Mouse (Mus musculus) heart, adult 2 months (tissue): ENCODE measurements around the gene Eps8.

ENCODE experiments used
- CTCF ChIP-seq: fragments of 200-600 bp; IDR thresholded peaks from 2 replicates; pipeline ENCODE4 v1.8.1; 2022; ENCODE audit warnings: antibody characterized with exemption, mild to moderate bottlenecking, moderate library complexity
- EP300 ChIP-seq: fragments of 200-500 bp; IDR thresholded peaks from 2 replicates; pipeline ENCODE4 v1.6.1; 2011; ENCODE audit warnings: low read depth, low read length, control low read depth; ENCODE audit not compliant: insufficient read depth
- POLR2A ChIP-seq: fragments of 200-500 bp; IDR thresholded peaks from 2 replicates; pipeline ENCODE4 v1.6.1; 2011; ENCODE audit warnings: mild to moderate bottlenecking, low read depth, low read length, control low read depth; ENCODE audit not compliant: insufficient read depth

DNA sequence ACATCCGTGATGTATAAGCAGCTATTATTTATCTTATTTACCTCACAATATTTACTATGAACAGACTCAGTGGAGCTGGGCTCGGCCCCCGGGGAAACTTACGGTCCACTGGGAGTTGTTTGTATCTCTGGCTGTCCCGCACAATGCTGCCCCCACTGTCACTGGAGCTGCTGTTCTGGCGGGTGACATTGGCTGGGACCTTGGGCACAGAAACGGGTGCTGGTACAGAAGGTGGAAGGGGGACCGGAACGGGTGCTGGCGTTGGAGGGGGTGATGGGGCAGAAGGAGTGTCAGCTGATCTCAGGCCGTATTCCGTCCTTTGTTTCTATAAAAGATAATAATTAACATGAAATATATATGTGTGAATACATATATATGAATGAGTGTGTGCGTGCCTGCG, 164.6 kb downstream of the Eps8 start:
- TF ChIP-seq POLR2A (no peak), CTCF (no peak), EP300 (no peak)
